Mouse (Mus musculus): ENCODE measurements around the gene Lonrf2.

Gene Lonrf2

GRCm38 (mm10) chr1:38835568-38836476, 689 bp downstream of the Lonrf2 start:
- peak; percentile 46 for DNase-seq (ENCODE audit: low spot score)

- peak; percentile 8 for DNase-seq (ENCODE audit: low spot score)
Observed at GRCm38 (mm10) chr1:38834899-38835298, 1.6 kb downstream of the Lonrf2 start.

GRCm38 (mm10) chr1:38824926-38825325, 11.6 kb downstream of the Lonrf2 start:
- no peak for DNase-seq (ENCODE audit: low spot score)

GRCm38 (mm10) chr1:38823851-38824250, 12.7 kb downstream of the Lonrf2 start:
- DNase-seq (ENCODE audit: low spot score) = no peak

GRCm38 (mm10) chr1:38819691-38820090, 16.8 kb downstream of the Lonrf2 start:
- no peak for DNase-seq (ENCODE audit: low spot score)

- no peak for DNase-seq (ENCODE audit: low spot score)
Observed at GRCm38 (mm10) chr1:38817671-38818070, 18.8 kb downstream of the Lonrf2 start.

GRCm38 (mm10) chr1:38817268-38817667, 19.2 kb downstream of the Lonrf2 start:
- DNase-seq (ENCODE audit: low spot score) = no peak

- no peak for DNase-seq (ENCODE audit: low spot score)
Observed at GRCm38 (mm10) chr1:38816306-38816705, 20.2 kb downstream of the Lonrf2 start.

- DNase-seq (ENCODE audit: low spot score) = no peak
Observed at GRCm38 (mm10) chr1:38807121-38807520, 29.4 kb downstream of the Lonrf2 start.

- no peak for DNase-seq (ENCODE audit: low spot score)
Observed at GRCm38 (mm10) chr1:38800402-38800801, 36.1 kb downstream of the Lonrf2 start.

- no peak for DNase-seq (ENCODE audit: low spot score)
Observed at GRCm38 (mm10) chr1:38799304-38799703, 37.2 kb downstream of the Lonrf2 start.

GRCm38 (mm10) chr1:38796936-38797335, 39.6 kb downstream of the Lonrf2 start:
- DNase-seq (ENCODE audit: low spot score) = no peak

GRCm38 (mm10) chr1:38795496-38795895, 41.0 kb downstream of the Lonrf2 start:
- no peak for DNase-seq (ENCODE audit: low spot score)

GRCm38 (mm10) chr1:38791016-38791810, 45.3 kb downstream of the Lonrf2 start:
- no peak for DNase-seq (ENCODE audit: low spot score)

- DNase-seq (ENCODE audit: low spot score) = no peak
Observed at GRCm38 (mm10) chr1:38789988-38790602, 46.4 kb downstream of the Lonrf2 start.

- DNase-seq (ENCODE audit: low spot score) = no peak
Observed at GRCm38 (mm10) chr1:38788904-38789303, 47.6 kb downstream of the Lonrf2 start.

GRCm38 (mm10) chr1:38787443-38787842, 49.1 kb downstream of the Lonrf2 start:
- DNase-seq (ENCODE audit: low spot score) = peak; percentile 46

- DNase-seq (ENCODE audit: low spot score) = no peak
Observed at GRCm38 (mm10) chr1:38786358-38786757, 50.2 kb downstream of the Lonrf2 start.

GRCm38 (mm10) chr1:38778271-38778670, 58.2 kb downstream of the Lonrf2 start:
- DNase-seq (ENCODE audit: low spot score) = no peak

GRCm38 (mm10) chr1:38777500-38777899, 59.0 kb downstream of the Lonrf2 start:
- DNase-seq (ENCODE audit: low spot score) = no peak

- no peak for DNase-seq (ENCODE audit: low spot score)
Observed at GRCm38 (mm10) chr1:38775713-38776112, 60.8 kb downstream of the Lonrf2 start.

GRCm38 (mm10) chr1:38770676-38771075, 65.8 kb downstream of the Lonrf2 start:
- DNase-seq (ENCODE audit: low spot score) = no peak

Data from ovary, postnatal 36 days (tissue).